Mouse (Mus musculus): Measurements from ENCODE around the gene Dlgap4. TPM values are rescaled to one million over a fixed set of nuclear protein-coding genes. Genes with fewer than 3 reads are reported as not detected.
A peak's percentile ranks its signal among the peaks of the same experiment; 100 is the strongest.

Gene Dlgap4
- 215 and 244 TPM in 2 replicates for polyA plus RNA-seq (2015; fragmentation: Nextera tagmentation; extraction: Ambion mirVana)

GRCm38 (mm10) chr2:156613541-156614257, at the start of gene Dlgap4:
Gene Dlgap4 (plus strand): TSS chr2:156613705.
- peaks cover 15% of the 10 kb centered on the region; the same call in 1 of the 2 replicates for H3K27me3 ChIP-seq
- peak within 1 kb of the TSS; percentile 83 for H3K4me2 ChIP-seq
- H3K4me1 ChIP-seq (replicated peaks): peaks cover 40% of the 10 kb centered on the region
- peak within 1 kb of the TSS; percentile 71 for H3K27ac ChIP-seq (replicated peaks)
- ATAC-seq (ENCODE audit: low FRiP score, low read depth): peak; percentile 77
- H3K9ac ChIP-seq: peak within 1 kb of the TSS; percentile 68
- H3K36me3 ChIP-seq: no peaks in the 10 kb centered on the region
- H3K9me3 ChIP-seq: no peaks in the 10 kb centered on the region
- H3K4me3 ChIP-seq: peak within 1 kb of the TSS; percentile 65
- WGBS: under 1% methylated on average over 39 of the region's 103 CpGs

- WGBS: 77% methylated on average over 2 of the region's 2 CpGs
These were observed 47.0 kb upstream of the Dlgap4 start for GRCm38 (mm10) chr2:156566512-156566911.

DNA sequence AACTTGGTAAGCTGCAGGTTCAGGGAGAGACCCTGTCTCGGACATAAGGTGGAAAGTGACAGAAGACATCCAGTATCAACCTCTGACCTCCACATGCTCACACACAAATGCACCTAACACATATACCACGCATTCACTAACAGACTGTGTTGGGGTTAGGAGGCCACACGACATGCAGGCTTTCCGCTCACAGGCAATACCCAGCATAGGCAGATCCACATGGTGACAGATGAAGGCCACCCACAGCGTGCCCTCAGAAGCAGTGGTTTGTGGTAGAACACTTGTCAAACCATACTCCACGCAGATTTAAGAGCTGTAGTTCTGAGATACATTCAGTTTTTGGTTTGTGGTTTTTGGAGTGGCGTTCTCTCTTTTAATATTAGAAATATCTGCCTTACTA, 44.9 kb upstream of the Dlgap4 start:
- 94% methylated on average over 7 of the region's 7 CpGs for WGBS
- no peaks in the 10 kb centered on the region for H3K9me3 ChIP-seq
- H3K4me1 ChIP-seq (replicated peaks): no peaks in the 10 kb centered on the region
- H3K27ac ChIP-seq (replicated peaks): no peak overlapping the region
- H3K4me3 ChIP-seq: no peak overlapping the region
- no peak overlapping the region for H3K4me2 ChIP-seq
- H3K9ac ChIP-seq: no peak overlapping the region
- peaks cover 27% of the 10 kb centered on the region for H3K36me3 ChIP-seq
- no peak for ATAC-seq (ENCODE audit: low FRiP score, low read depth)
- H3K27me3 ChIP-seq: no peaks in the 10 kb centered on the region

More at GRCm38 (mm10) chr2:156566512-156566911, 47.0 kb upstream of the Dlgap4 start:
- Histone ChIP-seq H3K9me3 (no peaks in the 10 kb centered on the region), H3K36me3 (peaks cover 27% of the 10 kb centered on the region), H3K27me3 (no peaks in the 10 kb centered on the region), H3K9ac (no peak overlapping the region), H3K27ac (replicated peaks) (no peak overlapping the region), H3K4me1 (replicated peaks) (no peaks in the 10 kb centered on the region), H3K4me3 (no peak overlapping the region), H3K4me2 (no peak overlapping the region)
- no peak for ATAC-seq (ENCODE audit: low FRiP score, low read depth)

GRCm38 (mm10) chr2:156569261-156569660, 44.2 kb upstream of the Dlgap4 start:
- Histone ChIP-seq H3K36me3 (peaks cover 27% of the 10 kb centered on the region), H3K9ac (no peak overlapping the region), H3K4me1 (replicated peaks) (no peaks in the 10 kb centered on the region), H3K27ac (replicated peaks) (no peak overlapping the region), H3K9me3 (no peaks in the 10 kb centered on the region), H3K4me2 (no peak overlapping the region), H3K27me3 (no peaks in the 10 kb centered on the region), H3K4me3 (no peak overlapping the region)
- no peak for ATAC-seq (ENCODE audit: low FRiP score, low read depth)
- WGBS: 89% methylated on average over 3 of the region's 3 CpGs

DNA sequence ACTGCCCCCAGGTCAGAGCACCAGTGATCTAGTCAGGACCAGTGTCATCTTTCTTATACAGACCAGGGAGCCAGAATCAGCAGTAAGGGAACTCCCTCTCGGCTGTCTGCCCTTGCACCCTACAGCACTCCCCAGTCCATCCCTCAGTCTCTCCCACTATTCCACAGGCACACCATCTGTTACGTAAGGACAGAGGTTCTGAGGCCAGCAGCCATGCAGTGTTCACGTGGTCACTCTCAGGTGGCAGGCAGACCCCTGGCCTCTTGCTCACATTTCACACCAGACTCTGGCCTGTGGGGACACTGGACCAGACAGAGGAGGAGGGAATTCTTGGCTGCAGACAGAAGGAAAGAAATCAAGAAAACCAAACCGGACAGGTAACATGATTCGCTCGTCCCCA, 42.0 kb upstream of the Dlgap4 start:
- no peak for ATAC-seq (ENCODE audit: low FRiP score, low read depth)
- H3K9me3 ChIP-seq: no peaks in the 10 kb centered on the region
- H3K27me3 ChIP-seq: no peaks in the 10 kb centered on the region
- H3K36me3 ChIP-seq: peaks cover 27% of the 10 kb centered on the region
- no peak overlapping the region for H3K4me3 ChIP-seq
- 79% methylated on average over 6 of the region's 6 CpGs for WGBS
- no peaks in the 10 kb centered on the region for H3K4me1 ChIP-seq (replicated peaks)
- no peak overlapping the region for H3K27ac ChIP-seq (replicated peaks)
- no peak overlapping the region for H3K4me2 ChIP-seq
- no peak overlapping the region for H3K9ac ChIP-seq

DNA sequence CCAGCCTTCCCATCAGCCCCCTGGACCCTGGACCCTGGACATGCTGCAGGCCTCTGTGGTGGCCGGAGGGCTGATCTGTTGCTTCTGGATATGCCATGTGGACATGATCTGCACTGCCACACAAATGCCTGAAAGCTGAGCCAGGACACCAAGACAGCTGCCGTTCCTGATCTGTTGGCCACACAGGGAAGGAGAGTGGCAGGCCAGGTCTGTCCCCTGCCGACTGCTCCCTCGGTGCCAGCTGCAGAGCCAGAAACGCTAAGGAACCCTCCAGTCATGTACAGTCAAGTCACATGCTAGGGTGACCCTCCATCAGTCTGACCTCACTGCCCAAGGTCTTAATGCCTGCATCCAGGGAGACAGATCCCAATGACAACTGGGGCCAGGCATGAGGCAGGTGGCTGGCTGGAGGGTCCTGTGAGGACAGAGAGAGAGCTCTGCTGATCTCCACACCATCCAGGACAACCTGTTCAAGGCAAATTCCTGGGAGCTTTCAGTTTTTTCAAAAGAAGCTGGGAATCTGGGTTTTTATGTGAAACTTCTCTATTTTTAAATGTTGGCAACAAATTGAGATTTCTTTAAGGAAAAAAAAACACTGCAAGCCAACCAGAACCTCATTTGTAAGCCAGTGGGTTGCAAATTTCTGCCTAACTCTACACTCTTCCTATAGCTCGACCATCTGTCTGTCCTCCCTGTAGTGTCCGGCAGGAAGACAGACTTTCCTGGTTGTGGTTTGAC, 36.5 kb upstream of the Dlgap4 start:
- Histone ChIP-seq H3K9me3 (no peaks in the 10 kb centered on the region), H3K4me3 (no peak overlapping the region), H3K9ac (no peak overlapping the region), H3K4me2 (no peak overlapping the region), H3K4me1 (replicated peaks) (no peaks in the 10 kb centered on the region), H3K27ac (replicated peaks) (no peak overlapping the region), H3K27me3 (no peaks in the 10 kb centered on the region), H3K36me3 (no peaks in the 10 kb centered on the region)
- 78% methylated on average over 7 of the region's 7 CpGs for WGBS
- ATAC-seq (ENCODE audit: low FRiP score, low read depth): no peak

DNA sequence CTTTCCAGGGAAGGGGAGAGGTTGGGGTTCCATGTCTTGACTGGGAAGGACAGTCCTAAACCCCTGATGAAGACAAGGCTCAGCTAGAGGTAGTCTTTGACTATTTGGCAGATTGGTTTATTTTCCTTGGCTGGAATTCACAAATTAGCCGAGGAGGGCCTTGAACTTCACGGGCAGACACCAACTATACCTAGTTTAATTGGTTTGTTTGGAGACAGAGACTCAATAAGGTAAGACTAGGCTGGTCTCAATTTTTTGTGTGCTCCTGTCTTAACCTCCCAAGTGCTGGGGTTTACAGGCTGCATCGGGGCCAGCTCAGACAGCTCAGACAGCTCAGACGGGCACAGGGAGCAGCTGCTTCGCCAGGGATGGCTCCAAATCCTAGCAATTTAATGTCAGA, 33.0 kb upstream of the Dlgap4 start:
- Histone ChIP-seq H3K4me1 (replicated peaks) (peaks cover 12% of the 10 kb centered on the region), H3K4me2 (no peak overlapping the region), H3K4me3 (no peak overlapping the region), H3K36me3 (no peaks in the 10 kb centered on the region), H3K27me3 (no peaks in the 10 kb centered on the region), H3K9me3 (no peaks in the 10 kb centered on the region), H3K9ac (no peak overlapping the region), H3K27ac (replicated peaks) (no peak overlapping the region)
- WGBS: 88% methylated on average over 5 of the region's 5 CpGs
- no peak for ATAC-seq (ENCODE audit: low FRiP score, low read depth)

DNA sequence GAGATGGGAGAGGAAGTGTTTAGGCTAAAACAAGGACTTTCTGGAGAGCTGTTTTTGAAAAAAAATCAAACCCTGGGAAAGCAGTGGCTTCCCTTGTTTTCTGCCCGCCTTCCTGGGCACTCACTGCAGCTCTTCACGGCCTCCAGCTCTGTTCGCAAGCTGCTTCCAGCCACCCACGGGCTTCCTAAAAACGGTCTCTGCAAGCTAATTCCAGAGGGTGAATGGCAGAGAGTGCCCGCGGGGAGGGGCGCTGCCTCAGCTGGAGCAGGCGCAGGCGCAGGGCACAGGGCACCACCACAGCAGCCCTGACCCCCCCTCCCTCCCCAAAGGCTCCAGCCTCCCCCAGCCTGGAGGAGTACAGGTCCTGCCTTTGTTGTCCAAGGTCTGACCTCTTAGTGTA, 32.3 kb upstream of the Dlgap4 start:
- Histone ChIP-seq H3K4me2 (no peak overlapping the region), H3K4me1 (replicated peaks) (peaks cover 15% of the 10 kb centered on the region), H3K27me3 (no peaks in the 10 kb centered on the region), H3K9ac (no peak overlapping the region), H3K9me3 (no peaks in the 10 kb centered on the region), H3K36me3 (no peaks in the 10 kb centered on the region), H3K27ac (replicated peaks) (no peak overlapping the region), H3K4me3 (no peak overlapping the region)
- WGBS: 37% methylated on average over 10 of the region's 10 CpGs
- no peak for ATAC-seq (ENCODE audit: low FRiP score, low read depth)

DNA sequence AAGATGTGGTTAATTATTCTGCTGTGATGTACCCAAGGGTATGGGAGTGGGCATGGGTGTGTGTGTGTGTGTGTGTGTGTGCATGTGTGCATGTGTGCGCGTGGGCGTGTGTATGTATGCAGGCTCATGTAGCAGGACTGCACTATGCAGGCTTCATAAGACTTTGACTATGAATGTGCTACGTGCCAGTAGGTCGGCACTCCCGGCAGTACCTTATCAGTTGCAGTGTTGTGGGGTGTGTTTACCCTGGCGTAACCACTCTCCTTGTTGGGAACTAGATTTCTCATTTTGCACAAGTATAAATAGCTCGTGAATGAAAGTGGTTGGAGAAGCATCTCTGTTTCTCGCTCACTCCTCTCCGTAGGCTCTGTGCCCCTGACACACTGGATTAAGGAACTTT, 30.6 kb upstream of the Dlgap4 start:
- no peaks in the 10 kb centered on the region for H3K36me3 ChIP-seq
- H3K4me3 ChIP-seq: no peak overlapping the region
- ATAC-seq (ENCODE audit: low FRiP score, low read depth): no peak
- H3K27me3 ChIP-seq: no peaks in the 10 kb centered on the region
- no peak overlapping the region for H3K4me2 ChIP-seq
- H3K4me1 ChIP-seq (replicated peaks): peaks cover 15% of the 10 kb centered on the region
- WGBS: 92% methylated on average over 10 of the region's 10 CpGs
- H3K9ac ChIP-seq: no peak overlapping the region
- no peaks in the 10 kb centered on the region for H3K9me3 ChIP-seq
- H3K27ac ChIP-seq (replicated peaks): no peak overlapping the region

DNA sequence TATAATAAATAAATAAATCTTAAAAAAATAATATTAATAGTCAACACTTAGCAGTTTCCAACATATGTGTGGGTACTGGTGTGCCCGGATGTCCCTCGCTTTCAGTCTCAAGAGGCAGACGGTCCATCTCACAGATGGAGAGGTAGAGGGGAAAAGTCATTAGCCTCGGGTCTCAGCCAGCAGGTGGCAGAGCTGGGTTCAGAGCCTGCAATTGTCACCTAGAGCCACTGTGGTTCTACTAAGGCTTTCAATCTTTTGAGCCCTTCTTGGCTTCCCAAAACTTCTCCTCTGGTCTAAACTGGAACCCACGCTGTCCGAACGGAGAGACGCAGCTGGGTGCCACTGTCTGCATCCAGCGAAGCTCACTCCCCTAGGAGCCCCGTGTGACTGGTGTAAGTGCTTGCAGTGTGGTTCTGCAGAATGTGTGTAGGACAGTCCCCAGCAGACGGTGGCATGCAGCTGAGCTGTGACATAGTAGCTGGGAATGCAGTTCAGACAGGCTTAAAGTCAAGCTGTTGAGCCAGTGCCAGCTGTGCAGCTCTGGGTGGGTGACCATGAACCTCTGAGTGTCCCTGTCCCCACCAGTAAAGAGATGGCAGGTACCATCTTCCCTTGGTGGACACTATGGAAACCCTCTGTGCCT, 29.2 kb upstream of the Dlgap4 start:
- H3K4me3 ChIP-seq: no peak overlapping the region
- H3K9me3 ChIP-seq: no peaks in the 10 kb centered on the region
- peak overlapping the region; percentile 49; the same call in 1 of the 2 replicates for H3K4me2 ChIP-seq
- peaks cover 15% of the 10 kb centered on the region for H3K4me1 ChIP-seq (replicated peaks)
- WGBS: 62% methylated on average over 11 of the region's 11 CpGs
- ATAC-seq (ENCODE audit: low FRiP score, low read depth): peak; percentile 39; the same call in 1 of the 2 replicates
- H3K9ac ChIP-seq: no peak overlapping the region
- no peaks in the 10 kb centered on the region for H3K36me3 ChIP-seq
- H3K27ac ChIP-seq (replicated peaks): no peak overlapping the region
- H3K27me3 ChIP-seq: no peaks in the 10 kb centered on the region

DNA sequence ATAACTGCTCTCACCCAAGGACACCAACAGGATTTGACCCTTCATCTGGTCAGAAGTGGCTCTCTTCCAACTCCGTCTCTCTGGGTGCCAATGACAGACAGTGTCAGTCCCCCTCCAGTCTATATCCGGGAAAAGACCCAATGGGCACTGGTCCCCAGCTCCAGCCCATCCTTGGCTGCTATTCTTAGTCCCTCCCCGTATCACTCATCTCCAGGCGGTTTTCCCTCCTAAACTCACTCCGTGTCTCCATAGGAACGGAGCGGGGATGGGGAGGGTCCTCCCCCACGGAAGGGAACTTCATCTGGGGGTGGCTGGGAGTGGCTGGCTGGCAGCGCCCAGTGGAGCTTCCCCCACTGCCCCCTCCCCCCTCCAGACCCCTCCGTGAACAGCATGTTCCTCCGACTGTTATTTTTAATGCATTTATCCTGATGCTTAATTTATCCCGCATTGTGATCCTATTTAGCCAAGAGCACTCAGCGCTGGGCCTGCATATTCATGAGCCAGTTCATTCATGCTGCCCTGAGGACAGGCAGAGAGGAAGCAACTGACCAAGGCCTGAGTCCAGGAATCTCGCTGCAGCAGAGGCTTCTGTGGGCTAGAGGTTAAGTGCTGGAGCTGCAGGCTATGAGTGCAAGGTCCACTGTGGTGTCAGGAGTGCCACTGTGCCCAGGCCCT, 28.6 kb upstream of the Dlgap4 start:
- H3K9me3 ChIP-seq: no peaks in the 10 kb centered on the region
- H3K27ac ChIP-seq (replicated peaks): peak overlapping the region; percentile 38; the same call in 1 of the 2 replicates
- H3K4me3 ChIP-seq: 0 out of 2 replicates have a peak overlapping the region, but pooled peaks have one; percentile 13
- no peaks in the 10 kb centered on the region for H3K36me3 ChIP-seq
- ATAC-seq (ENCODE audit: low FRiP score, low read depth): peak; percentile 68
- H3K4me1 ChIP-seq (replicated peaks): peaks cover 15% of the 10 kb centered on the region
- WGBS: 7% methylated on average over 14 of the region's 14 CpGs
- H3K27me3 ChIP-seq: no peaks in the 10 kb centered on the region
- peak overlapping the region; percentile 49 for H3K4me2 ChIP-seq
- H3K9ac ChIP-seq: 0 out of 2 replicates have a peak overlapping the region, but pooled peaks have one; percentile 14
